Mouse (Mus musculus): Measurements from ENCODE around the gene Olfr131. TPM values are rescaled to one million over a fixed set of nuclear protein-coding genes. Genes with fewer than 3 reads are reported as not detected.

Olfr131 gene
- not detected for polyA plus RNA-seq (2014; fragmentation: Illumina TruSeq; extraction: RNeasy Lipid Tissue Mini Kit (QIAGEN cat#74804); ENCODE audit: low read depth, low replicate concordance)

GRCm38 (mm10) chr17:38088593-38088992 is at the start of gene Olfr131:
TSS of gene Olfr131 (minus strand) at chr17:38088693.

DNA sequence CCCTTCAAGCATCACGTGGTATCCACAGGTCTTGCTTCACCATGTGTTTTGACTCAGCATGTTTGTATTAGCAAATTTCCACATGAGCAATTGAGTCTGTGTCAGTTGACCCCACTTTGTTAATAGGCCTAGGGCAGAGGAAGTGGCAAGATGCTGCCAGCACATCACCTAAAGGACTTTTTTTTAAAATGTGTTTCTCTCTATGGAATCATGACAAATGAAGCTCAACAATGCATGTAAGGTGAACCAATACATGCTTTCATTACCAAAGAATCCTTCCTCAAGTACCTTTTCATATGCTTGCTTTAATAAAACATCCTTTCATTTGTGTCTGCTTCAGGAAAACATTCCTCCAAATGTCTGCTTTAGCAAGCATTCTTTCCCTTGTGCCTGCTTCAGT is 45.9 kb upstream of the Olfr131 start, which contains the start of gene Olfr132:
Gene Olfr132 (minus strand): TSS at position 101 of the 400 bp plus-strand sequence.

DNA sequence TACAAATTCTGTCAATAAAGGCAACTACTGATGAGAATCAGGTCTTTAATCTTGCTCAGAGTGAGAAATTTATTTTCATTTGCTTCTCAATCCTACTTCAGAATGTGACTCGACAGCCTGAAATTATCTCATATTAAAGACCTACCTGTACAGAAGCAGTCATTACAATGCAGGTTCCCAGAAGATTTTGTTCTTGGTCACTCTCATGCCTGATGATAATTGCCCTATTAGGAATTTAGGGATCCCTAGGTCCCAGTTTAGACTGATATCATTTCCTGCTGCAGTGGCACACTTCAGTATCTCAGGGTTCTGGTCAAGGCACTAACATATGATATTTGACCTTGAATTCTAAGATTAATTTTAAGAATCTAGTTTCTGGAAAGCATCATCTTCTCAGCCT is 24.9 kb downstream of the Olfr131 start, which contains the start of gene Olfr130:
Gene Olfr130 (plus strand): TSS at position 301 of the 400 bp plus-strand sequence.

DNA sequence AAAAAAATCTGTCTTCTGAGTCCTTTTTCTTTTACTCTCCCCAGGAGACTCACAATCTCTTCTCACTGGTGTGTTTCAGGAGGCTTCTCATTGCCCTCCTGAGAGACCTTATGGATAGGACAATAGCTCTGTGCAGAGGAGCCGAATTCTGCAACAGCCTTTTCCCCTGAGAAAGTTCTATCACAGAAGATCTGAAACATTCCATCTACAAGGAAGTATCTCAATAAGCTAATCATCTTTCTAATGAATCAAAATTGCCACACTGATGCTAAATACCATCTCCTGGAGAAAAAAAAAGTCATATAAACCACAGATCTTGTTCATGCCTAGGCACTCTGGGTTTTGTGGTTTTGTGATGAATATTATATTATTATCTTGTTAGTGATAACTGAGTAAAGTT is 28.5 kb downstream of the Olfr131 start, which contains the start of gene Olfr129:
Gene Olfr129 (minus strand): TSS at position 101 of the 400 bp plus-strand sequence.

Other genes starting within 250 kb of the Olfr131 start
- not detected for gene Olfr126, start 241.2 kb downstream of the Olfr131 start, polyA plus RNA-seq (2014; fragmentation: Illumina TruSeq; extraction: RNeasy Lipid Tissue Mini Kit (QIAGEN cat#74804); ENCODE audit: low read depth, low replicate concordance)
- not detected for gene Olfr127, start 188.3 kb downstream of the Olfr131 start, polyA plus RNA-seq (2014; fragmentation: Illumina TruSeq; extraction: RNeasy Lipid Tissue Mini Kit (QIAGEN cat#74804); ENCODE audit: low read depth, low replicate concordance)
- not detected for gene Olfr128, start 168.1 kb downstream of the Olfr131 start, polyA plus RNA-seq (2014; fragmentation: Illumina TruSeq; extraction: RNeasy Lipid Tissue Mini Kit (QIAGEN cat#74804); ENCODE audit: low read depth, low replicate concordance)
- not detected for gene Olfr761, start 135.6 kb downstream of the Olfr131 start, polyA plus RNA-seq (2014; fragmentation: Illumina TruSeq; extraction: RNeasy Lipid Tissue Mini Kit (QIAGEN cat#74804); ENCODE audit: low read depth, low replicate concordance)
- gene Olfr129, start 28.6 kb downstream of the Olfr131 start, polyA plus RNA-seq (2014; fragmentation: Illumina TruSeq; extraction: RNeasy Lipid Tissue Mini Kit (QIAGEN cat#74804); ENCODE audit: low read depth, low replicate concordance): not detected
- not detected for gene Olfr130, start 24.8 kb downstream of the Olfr131 start, polyA plus RNA-seq (2014; fragmentation: Illumina TruSeq; extraction: RNeasy Lipid Tissue Mini Kit (QIAGEN cat#74804); ENCODE audit: low read depth, low replicate concordance)
- not detected for gene Olfr132, start 45.8 kb upstream of the Olfr131 start, polyA plus RNA-seq (2014; fragmentation: Illumina TruSeq; extraction: RNeasy Lipid Tissue Mini Kit (QIAGEN cat#74804); ENCODE audit: low read depth, low replicate concordance)
- gene Olfr133, start 56.6 kb upstream of the Olfr131 start, polyA plus RNA-seq (2014; fragmentation: Illumina TruSeq; extraction: RNeasy Lipid Tissue Mini Kit (QIAGEN cat#74804); ENCODE audit: low read depth, low replicate concordance): not detected
- gene Olfr134, start 82.7 kb upstream of the Olfr131 start, polyA plus RNA-seq (2014; fragmentation: Illumina TruSeq; extraction: RNeasy Lipid Tissue Mini Kit (QIAGEN cat#74804); ENCODE audit: low read depth, low replicate concordance): not detected
- gene Olfr135, start 115.6 kb upstream of the Olfr131 start, polyA plus RNA-seq (2014; fragmentation: Illumina TruSeq; extraction: RNeasy Lipid Tissue Mini Kit (QIAGEN cat#74804); ENCODE audit: low read depth, low replicate concordance): not detected
- not detected for gene Olfr138, start 172.3 kb upstream of the Olfr131 start, polyA plus RNA-seq (2014; fragmentation: Illumina TruSeq; extraction: RNeasy Lipid Tissue Mini Kit (QIAGEN cat#74804); ENCODE audit: low read depth, low replicate concordance)
- gene Olfr137, start 218.9 kb upstream of the Olfr131 start, polyA plus RNA-seq (2014; fragmentation: Illumina TruSeq; extraction: RNeasy Lipid Tissue Mini Kit (QIAGEN cat#74804); ENCODE audit: low read depth, low replicate concordance): not detected
- not detected for gene Olfr136, start 241.1 kb upstream of the Olfr131 start, polyA plus RNA-seq (2014; fragmentation: Illumina TruSeq; extraction: RNeasy Lipid Tissue Mini Kit (QIAGEN cat#74804); ENCODE audit: low read depth, low replicate concordance)

All from heart, adult 10 weeks (tissue).